Mouse (Mus musculus): ENCODE data around the gene Strn3.
"Not testable (repeated sequence)": the region's sequence is repeated elsewhere in the genome, so short reads cannot be mapped to it uniquely, and the experiment has no call there.

Strn3 gene

GRCm38 (mm10) chr12:51693419-51693818, 1.7 kb upstream of the Strn3 start:
- no peak for DNase-seq (ENCODE audit: low spot score)

DNA sequence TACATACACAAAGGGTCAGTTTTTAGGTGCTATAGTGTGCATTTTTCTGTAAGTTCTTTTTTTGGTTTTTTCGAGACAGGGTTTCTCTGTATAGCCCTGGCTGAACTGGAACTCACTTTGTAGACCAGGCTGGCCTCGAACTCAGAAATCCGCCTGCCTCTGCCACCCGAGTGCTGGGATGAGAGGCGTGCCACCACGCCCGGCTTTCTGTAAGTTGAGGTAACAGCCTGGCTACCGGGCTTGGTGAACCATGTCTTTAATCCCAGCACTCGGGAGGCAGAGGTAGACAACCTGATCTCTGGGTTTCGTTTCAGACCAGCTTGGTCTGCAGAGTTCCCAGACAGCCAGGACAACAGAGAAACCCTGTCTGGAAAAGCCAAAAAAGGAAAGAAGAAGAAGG, 1.2 kb upstream of the Strn3 start:
- not testable (repeated sequence) for DNase-seq (ENCODE audit: low spot score)

- peak; percentile 52 for DNase-seq (ENCODE audit: low spot score)
These were observed 528 bp downstream of the Strn3 start, which contains the start of gene Ap4s1 for GRCm38 (mm10) chr12:51690893-51691844. Gene Ap4s1, plus strand, starts transcription at chr12:51691033.

- no peak for DNase-seq (ENCODE audit: low spot score)
These were observed 3.2 kb downstream of the Strn3 start for GRCm38 (mm10) chr12:51688546-51688945.

DNA sequence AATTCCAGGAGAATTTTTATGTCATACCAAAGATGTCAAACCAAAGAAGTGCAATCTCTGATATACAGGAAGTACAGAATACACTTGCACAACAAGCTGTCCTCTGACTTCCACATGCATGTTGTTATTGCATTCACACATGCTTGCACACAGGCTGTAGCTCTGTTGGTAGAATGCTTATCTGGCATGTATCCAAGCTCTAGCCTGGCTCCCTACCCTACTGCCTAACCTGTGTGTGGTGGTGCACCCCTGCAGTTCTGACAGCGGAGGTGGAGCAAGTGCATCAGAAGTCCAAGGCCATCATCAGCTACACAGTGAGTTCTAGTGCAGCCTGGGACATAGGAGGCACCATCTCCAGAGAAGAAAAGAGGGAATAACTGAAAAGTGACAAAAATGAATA, 12.9 kb downstream of the Strn3 start:
- DNase-seq (ENCODE audit: low spot score): no peak

DNA sequence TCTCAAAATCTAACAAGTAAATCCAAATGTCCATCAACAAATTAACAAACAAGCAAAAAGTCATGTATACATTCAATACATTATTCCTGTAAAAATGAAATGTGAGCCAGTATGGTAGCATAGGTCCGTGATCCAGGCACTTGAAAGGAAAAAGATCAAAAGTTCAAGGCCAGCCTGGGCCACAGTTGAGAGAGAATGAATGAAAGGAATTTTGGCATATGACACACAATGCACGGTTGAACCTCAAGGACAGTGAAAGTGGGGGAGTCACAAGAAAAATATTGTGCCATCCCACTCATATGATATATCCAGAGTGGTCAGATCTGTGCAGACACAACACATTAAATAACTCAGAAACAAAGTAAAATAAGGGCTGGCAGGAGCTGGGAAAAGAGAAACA, 15.3 kb downstream of the Strn3 start:
- DNase-seq (ENCODE audit: low spot score): no peak

GRCm38 (mm10) chr12:51673270-51673669, 18.4 kb downstream of the Strn3 start:
- no peak for DNase-seq (ENCODE audit: low spot score)

DNA sequence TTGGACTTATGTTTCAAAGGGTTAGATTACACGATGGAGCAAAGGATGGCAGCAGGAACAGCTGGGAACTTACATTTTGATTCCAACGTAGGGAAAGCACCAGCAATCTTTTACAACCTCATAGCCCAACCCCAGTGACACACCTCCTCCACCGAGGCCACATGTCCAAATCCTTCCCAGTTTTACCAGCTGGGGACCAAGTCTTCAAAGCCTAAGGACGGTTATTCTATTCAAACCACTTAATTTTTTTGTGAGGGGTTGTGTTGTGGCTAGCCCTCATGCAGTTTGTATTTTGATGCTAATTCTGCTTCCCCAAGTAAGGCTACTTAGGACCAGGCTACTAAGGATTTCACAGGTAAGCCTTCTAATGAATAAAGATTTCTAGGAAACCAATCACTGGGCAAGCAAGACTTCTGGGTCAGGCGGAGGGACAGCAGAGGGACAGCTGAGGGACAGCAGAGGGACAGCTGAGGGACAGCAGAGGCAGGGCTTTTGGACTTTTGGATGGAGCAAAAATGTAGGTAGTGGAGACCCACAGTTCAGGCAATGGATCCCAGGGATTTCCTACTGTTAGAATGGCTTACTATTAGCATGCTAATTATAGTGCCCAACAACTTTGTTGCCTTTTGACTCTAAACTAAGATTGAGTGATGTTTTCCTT, 20.3 kb downstream of the Strn3 start:
- no peak for DNase-seq (ENCODE audit: low spot score)

DNA sequence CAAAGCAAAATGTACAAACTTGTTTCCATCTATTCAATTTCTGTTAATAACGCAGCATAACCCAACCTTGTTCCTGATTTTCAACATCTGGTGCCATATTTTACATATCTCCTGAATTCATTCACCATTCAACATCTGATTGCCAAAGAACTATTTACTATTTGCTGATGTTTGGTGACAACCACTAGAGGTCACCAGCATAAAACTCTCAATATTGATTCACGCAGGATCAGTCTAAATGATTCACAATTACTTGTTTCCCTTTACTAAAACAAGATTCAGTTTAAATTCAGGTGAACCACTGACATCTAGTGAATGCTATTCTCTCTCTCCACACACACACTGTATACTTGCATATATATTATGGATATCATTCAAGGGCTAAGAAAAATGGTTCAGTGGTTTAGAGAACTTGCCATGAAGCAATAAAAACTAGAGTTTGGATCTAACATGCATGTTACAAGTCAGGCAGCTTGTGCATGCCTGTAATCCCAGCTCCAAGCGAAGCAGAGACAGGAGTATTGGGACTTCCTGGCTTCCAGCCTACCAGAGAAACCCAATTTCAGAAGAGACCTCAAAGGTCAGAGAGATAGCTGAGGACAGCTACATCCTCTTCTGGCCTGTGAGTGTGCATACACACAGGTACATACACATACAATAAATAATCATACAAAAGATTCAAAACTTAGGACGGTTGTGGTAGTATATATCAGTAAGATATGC, 24.8 kb downstream of the Strn3 start:
- no peak for DNase-seq (ENCODE audit: low spot score)

DNA sequence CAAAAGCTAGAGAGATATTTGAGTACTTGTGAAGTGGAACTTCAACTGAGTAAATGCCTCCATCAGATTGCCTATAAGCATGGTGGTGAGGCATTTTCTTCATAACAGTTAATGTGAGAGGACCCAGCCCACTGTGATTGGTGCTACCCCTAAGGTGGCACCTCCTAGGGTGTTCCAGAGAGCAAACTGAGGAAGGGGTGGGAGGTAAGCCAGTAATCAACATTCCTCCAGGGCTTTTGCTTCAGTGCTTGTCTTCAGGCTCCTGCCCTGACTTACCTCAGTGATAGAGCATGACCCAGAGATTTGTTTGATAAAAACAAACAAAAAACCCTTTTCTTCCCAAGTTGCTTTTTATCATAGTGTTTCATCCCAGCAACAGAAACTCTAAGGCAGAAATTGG, 27.8 kb downstream of the Strn3 start:
- DNase-seq (ENCODE audit: low spot score): no peak

DNA sequence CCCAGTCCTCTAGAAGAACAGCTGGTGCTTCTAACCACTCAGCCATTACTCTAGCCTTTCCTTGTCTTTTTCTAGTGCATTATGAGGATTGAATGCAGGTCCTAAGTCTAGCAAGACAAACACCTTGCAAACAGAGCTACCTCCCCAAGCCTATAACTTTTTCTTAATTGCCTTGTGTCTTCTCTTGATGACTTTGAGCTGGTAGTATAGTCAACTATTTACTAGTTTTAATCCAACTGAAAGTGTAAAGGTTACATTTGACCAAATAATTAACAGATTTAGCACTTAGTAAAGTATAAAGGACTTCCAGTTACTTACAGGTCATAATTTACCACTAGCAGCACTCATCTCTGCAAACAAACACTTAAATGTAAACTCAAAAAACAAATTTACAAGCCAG, 28.7 kb downstream of the Strn3 start:
- no peak for DNase-seq (ENCODE audit: low spot score)

GRCm38 (mm10) chr12:51655944-51656465, 35.7 kb downstream of the Strn3 start:
- DNase-seq (ENCODE audit: low spot score): no peak

- DNase-seq (ENCODE audit: low spot score): not testable (repeated sequence)
These were observed 42.3 kb downstream of the Strn3 start for GRCm38 (mm10) chr12:51649401-51649800.

DNA sequence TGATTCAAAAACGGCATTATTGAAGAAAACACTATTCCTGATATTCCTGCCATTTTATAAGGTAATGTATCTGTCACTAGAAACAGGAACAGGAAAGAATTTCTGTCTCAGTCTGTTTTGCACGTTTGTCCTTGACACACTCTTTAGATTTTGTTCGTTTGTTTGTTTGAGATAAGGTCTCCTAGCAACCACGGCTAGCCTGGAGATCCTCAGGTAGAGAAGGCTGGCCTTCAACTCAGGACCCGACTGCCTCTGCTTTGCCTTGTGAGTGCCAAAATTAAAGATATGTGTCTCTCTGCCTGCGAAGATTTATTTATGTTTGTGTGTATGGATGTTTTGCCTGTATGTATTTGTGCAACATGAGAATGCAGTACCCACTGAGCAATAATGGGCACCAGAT, 49.8 kb downstream of the Strn3 start:
- DNase-seq (ENCODE audit: low spot score): no peak

DNA sequence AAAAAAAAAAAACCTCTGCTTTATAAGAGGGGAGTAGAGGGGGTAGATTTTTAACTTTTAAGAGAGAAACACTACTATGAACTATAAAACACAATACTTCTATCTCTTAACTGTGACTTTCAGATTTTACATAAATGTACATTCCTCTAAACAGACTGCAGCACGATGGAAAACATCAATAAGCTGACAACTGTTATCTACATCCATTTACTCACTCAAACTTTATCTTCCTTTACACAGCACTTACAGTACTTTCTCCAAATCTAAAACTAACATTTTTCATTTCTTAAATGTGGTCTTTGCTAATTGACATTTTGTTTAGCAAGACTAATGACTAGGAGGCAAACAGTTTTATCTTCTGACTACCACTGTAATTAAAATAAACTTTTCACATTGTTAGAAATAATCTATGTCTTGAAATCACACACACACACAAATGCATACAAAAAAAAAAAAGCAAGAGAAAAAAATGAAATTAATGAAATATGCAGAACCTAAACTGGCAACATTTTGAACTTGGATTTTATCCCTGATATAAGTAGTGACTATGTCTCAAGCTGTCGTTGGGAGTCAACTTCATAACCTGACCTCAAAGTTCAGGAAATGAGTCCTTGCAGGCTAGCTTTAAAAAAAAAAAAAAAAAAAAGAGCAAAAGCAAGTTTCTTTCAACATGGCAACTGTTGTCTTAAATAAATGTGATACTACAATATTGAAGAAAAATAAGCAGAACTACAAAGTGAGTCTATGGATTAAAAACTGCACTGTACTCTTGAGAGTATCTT, 54.8 kb downstream of the Strn3 start:
- no peak for DNase-seq (ENCODE audit: low spot score)

DNA sequence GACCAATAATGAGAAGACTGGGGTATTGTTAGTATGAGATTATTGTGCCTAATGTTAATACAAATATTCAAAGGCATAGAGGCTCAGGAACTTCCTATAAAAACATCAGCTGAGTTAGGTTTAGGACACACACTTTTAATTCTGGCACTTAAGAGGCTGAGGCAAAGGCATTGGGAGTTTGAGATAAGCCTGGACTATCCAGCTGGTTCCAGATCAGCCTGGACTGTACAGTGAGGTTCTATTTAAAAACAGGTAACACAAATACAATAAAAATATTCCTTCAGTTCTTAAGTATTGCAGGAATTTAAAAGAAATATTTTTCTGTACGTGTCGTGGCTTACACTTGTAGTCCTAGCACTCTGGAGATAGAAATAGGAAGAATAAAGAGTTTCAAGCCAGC, 55.4 kb downstream of the Strn3 start:
- DNase-seq (ENCODE audit: low spot score): no peak

- no peak for DNase-seq (ENCODE audit: low spot score)
These were observed 58.2 kb downstream of the Strn3 start for GRCm38 (mm10) chr12:51633481-51633880.

DNA sequence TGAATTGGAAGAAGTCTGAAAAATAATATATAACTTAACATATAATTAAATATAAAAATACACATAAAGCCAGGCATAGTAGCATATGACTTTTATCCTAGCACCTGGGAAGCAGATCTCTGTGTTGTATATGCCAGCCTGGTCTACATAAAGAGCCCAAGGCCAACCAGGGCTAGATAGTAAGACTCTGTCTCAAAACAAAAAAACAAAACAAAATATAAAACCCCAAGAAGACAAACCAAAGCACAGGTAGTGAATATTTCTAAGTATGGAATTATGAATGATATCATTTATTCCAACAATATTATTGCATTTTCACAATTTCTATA, 68.4 kb downstream of the Strn3 start:
- no peak for DNase-seq (ENCODE audit: low spot score)

- DNase-seq (ENCODE audit: low spot score): no peak
These were observed 68.9 kb downstream of the Strn3 start for GRCm38 (mm10) chr12:51622670-51623365.

GRCm38 (mm10) chr12:51621161-51621560, 70.5 kb downstream of the Strn3 start:
- DNase-seq (ENCODE audit: low spot score): no peak

GRCm38 (mm10) chr12:51620572-51620971, 71.1 kb downstream of the Strn3 start:
- DNase-seq (ENCODE audit: low spot score): no peak
